Mouse (Mus musculus) induced T-regulatory cell, adult 2 months (primary cell): ENCODE measurements around the gene Mtm1.
"Not testable (repeated sequence)": the region's sequence is repeated elsewhere in the genome, so short reads cannot be mapped to it uniquely, and the experiment has no call there.

Source experiments
- DNase-seq: peaks from one replicate; pipeline ENCODE4 v3.0.0-alpha.2; 2012; ENCODE audit warnings: low read depth

Mtm1 gene

DNA sequence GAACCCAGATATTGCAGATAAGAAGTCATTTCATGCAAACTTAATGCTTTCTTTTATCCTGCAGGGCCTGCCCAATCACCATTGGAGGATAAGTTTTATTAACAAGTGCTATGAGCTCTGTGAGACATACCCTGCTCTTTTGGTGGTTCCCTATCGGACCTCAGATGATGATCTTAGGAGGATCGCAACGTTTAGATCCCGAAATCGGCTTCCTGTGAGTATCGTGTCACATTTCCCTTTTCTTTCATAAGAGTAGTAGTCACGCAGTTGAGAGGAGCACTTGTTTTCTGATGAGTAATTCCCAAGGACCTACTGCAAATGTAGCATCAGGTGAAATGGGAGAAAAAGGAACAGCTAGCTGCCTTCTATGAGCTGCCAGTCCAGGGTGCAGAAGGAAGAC is 76.5 kb downstream of the Mtm1 start:
- DNase-seq = no peak

DNA sequence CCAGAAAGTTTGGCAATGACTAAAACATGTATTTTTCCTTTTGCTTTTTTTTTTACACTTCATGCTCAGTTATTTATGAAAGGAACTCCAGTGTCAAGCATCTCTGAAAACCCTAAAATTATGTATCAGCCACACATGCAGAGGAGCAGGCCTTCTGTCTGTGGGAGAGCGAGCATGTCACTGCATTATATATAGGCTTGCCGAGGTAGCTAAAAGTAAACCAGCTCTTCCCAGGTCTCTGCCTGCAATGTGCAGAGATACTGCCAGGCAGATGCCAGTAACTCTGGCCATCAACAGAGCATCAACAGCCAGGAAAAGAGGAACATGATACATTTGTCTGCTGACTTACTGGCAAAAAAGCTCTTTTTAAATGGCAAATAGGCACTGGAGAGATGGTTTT is 83.6 kb downstream of the Mtm1 start:
- DNase-seq = no peak

DNA sequence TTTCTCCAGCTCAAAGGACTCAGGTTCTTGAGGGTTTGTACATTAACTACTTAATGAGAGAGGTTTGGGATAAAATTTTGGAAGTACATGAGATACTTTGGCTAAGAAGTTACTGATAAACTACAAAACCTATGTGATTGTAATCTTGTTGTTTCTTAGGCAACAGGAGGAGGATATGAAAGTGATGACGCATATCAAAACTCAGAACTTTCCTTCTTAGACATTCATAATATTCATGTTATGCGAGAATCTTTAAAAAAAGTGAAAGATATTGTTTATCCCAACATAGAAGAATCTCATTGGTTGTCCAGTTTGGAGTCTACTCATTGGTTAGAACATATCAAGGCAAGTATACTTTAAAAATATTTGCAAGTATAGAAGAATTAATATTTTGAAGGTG is 85.4 kb downstream of the Mtm1 start:
- peak; percentile 25 for DNase-seq

DNA sequence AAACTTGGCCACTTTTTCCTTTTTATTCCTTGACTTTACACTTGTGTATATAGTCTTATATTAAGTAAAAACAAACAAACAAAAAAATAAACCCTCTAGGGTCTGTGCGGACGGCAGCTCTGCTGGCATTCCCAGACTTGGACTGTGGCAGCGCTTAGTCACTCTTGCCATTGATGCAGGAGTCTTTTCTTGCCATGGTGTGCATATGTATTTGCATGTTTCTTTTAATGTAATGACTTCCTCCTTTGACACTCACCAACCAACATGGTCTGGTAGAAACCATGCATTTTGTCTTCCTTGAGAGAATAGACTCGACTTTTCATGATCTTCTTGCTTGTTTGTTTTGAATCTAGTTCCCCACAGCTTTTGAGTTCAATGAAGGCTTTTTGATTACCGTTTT is 91.6 kb downstream of the Mtm1 start:
- no peak for DNase-seq

DNA sequence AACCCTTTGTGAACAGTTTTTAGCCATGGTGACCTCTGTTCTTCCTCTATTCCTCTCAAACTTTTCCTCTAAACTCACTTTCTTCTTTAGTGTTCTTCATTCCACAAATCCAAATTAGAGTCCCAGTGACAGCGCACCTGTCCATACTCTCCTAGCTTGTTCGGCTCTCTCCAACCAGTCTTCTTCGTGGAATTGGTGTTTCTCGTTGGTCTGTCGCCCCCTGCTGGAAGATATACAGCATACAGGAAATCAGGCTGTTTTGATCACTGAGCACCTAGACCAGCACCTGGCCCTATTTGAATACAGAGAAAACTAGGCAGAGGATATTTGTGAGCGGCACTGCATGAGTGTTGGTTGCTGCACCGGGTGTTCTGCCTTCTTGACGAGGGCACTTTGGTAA is 100.7 kb downstream of the Mtm1 start:
- DNase-seq = peak; percentile 67

DNA sequence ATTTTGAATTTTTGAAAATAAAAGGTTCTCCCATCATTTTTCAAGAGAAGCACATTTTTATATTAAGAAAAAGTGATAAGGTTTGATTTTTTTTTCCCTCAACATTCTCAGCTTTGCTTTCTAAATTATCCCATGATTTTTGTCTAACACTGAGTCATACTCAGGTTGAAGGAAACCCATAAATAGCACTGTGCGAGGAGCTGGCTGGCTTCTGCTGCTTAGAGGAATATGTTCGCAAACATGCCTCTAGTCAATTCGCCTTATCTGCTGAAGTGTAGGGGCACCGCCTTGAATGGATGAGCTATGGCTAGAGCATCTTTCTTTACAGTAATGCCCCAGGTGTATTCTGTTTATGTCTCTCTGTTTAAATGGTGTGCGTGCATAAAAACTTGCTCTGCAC is 103.8 kb downstream of the Mtm1 start:
- DNase-seq = no peak

DNA sequence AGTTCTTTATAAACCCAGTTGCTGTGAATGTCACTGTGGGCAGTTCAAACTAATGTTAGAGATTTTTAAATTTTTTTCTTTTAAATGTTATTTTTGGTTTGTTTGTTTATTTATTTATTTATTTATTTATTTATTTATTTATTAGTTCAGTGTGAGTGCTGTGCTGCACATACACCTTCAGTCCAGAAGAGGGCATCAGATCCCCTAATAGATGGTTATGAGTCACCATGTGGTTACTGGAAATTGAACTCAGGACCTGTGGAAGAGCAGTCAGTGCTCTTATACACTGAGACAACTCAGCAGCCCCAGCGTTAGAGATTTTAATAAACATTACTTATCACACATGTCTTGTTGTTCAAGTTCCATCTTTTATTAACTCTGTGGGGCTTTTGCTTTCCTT is 141.5 kb downstream of the Mtm1 start:
- peak; percentile 58 for DNase-seq

DNA sequence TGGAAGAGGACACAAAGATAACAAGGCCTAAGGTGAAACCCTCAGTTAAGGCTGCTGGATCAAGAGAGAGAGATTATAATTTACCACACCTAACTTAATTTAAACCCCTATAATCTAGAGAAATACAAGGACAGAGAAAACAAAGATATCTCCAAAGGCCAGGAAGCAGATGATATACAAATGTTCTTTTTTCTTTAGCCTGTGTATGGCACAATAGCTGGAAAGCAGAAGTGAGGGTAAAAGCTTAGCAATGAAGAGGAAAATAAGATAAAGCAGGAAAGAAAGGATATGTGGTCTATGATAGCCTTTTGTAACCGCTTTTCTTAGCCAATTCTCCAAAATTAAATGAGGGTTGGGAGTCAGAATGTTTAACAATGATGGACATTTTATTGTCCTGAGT is 144.8 kb downstream of the Mtm1 start:
- DNase-seq = no peak

DNA sequence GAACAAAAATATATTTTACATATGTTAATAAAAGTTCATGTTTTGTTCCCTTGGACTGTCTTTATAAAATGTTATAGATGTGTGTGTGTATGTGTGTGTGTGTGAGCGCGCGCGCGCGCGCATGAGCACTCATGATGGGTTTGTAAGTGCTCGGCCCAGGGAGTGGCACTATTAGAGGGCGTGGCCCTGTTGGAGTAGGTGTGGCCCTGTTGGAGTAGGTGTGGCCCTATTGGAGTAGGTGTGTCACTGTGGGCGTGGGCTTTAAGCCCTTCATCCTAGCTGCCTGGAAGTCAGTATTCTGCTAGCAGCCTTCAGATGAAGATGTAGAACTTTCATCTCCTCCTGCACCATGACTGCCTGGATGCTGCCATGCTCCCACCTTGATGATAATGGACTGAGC is 151.2 kb downstream of the Mtm1 start:
- not testable (repeated sequence) for DNase-seq

DNA sequence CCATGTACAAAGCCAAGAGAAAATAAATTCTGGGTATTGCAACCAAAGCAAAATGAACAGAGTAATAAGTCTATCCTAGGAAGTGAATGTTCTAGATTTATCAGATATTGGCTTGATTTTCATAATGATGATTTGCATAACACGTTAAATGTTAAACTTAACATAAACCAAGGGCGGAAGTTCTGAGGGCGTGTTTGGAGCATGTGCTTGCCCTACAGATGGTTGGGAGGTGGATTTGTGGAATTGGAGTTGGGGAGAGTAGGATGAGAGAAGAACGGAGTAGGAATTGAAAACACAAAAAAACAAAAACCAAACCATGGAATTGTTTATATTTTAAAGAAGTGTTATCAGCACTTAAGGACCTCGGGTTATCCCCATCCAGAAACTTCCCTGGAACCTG is 153.5 kb downstream of the Mtm1 start:
- DNase-seq = no peak

DNA sequence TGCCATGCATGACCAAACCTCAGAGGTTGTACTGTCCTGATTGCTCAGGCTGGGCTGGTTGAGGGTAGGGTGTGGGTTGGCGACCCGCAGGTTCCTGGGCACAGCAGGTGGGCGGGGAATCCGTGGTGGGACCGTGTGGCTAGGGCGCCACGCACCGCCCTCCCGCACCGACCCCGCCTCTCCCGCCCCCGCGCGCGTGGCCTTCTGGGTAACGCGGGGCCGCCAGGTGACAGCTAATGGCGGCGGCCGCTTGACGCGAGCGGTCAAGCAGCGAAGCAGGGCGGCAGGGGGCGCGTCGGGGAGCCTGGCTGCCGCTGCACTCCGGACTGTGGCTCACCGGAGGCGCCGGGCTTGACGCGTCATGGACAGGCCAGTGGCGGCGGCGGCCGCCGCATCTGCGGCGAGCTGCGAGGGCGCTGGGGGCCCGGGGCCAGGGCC is 154.0 kb downstream of the Mtm1 start, which contains the start of gene Mtmr1:
TSS of gene Mtmr1 (plus strand) at position 207 of the 438 bp plus-strand sequence.
- peak; percentile 81 for DNase-seq

DNA sequence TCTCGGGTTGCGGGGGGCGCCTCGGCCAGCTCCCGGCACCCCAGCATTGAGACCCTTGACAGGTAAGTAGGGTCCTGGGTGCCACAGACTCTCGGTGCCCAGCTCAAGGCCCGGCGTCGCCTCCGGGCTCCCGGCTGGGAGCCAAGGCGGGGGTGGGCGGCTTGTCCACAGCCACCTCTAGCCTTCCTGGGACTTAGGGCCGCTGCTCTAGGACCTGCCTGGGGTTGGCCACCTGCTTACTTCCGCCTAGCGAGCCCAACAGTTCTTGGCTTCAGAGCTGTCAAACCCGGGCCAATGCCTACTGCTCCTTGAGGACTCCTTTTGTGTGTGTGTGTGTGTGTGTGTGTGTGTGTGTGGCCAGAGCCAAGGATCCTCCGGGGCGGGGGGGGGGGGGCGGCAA is 154.4 kb downstream of the Mtm1 start:
- peak; percentile 43 for DNase-seq
